Mouse (Mus musculus): Measurements from ENCODE around the gene Klhl15.
A peak's percentile ranks its signal among the peaks of the same experiment; 100 is the strongest.

Klhl15 gene

GRCm38 (mm10) chrX:94234532-94235189 is at the start of gene Klhl15:
TSS of gene Klhl15 (plus strand) at chrX:94234599.
- peak; percentile 83 to 88 for DNase-seq

GRCm38 (mm10) chrX:94185156-94185555 is 49.2 kb upstream of the Klhl15 start:
- no peak for DNase-seq

GRCm38 (mm10) chrX:94193901-94194300 is 40.5 kb upstream of the Klhl15 start:
- DNase-seq: peak; percentile 4 to 31

- DNase-seq: peak; percentile 35 to 62
These were observed 36.6 kb upstream of the Klhl15 start for GRCm38 (mm10) chrX:94197789-94198188.

GRCm38 (mm10) chrX:94212264-94212596 is 22.2 kb upstream of the Klhl15 start:
- DNase-seq: no peak

GRCm38 (mm10) chrX:94212597-94213321 is 21.6 kb upstream of the Klhl15 start, which contains the start of gene Eif2s3x:
TSS of gene Eif2s3x (minus strand) at chrX:94212862.
- peak; percentile 78 to 87 for DNase-seq

GRCm38 (mm10) chrX:94213384-94213783 is 21.0 kb upstream of the Klhl15 start:
- no peak for DNase-seq

GRCm38 (mm10) chrX:94233432-94233831 is 967 bp upstream of the Klhl15 start:
- peak; percentile 3 to 11 for DNase-seq

GRCm38 (mm10) chrX:94233936-94234531 is 365 bp upstream of the Klhl15 start:
- no peak for DNase-seq

- peak; percentile 6 to 39 for DNase-seq
These were observed 774 bp downstream of the Klhl15 start for GRCm38 (mm10) chrX:94235190-94235555.

GRCm38 (mm10) chrX:94235601-94236000 is 1.2 kb downstream of the Klhl15 start:
- DNase-seq: no peak

- peak in 1 of 2 experiments; percentile 1 for DNase-seq
These were observed 54.5 kb downstream of the Klhl15 start for GRCm38 (mm10) chrX:94288923-94289322.

- DNase-seq: no peak
These were observed 68.5 kb downstream of the Klhl15 start for GRCm38 (mm10) chrX:94302928-94303327.

GRCm38 (mm10) chrX:94321036-94321902 is 86.9 kb downstream of the Klhl15 start:
- DNase-seq: no peak
